Mouse (Mus musculus) megakaryocyte, embryonic 14.5 days (primary cell): ENCODE results near the gene Rsph14. TPM values are rescaled to one million over a fixed set of nuclear protein-coding genes. Genes with fewer than 3 reads are reported as not detected.

Experiments used
- H3K27me3 ChIP-seq: replicated peaks from 2 replicates; pipeline ENCODE3; 2012; ENCODE audit warnings: inconsistent platforms
- H3K36me3 ChIP-seq: replicated peaks from 2 replicates; pipeline ENCODE3; 2012; ENCODE audit warnings: low read length, inconsistent platforms, mixed read lengths
- H3K4me1 ChIP-seq: 2 replicates; pipeline ENCODE4 v1.6.1; 2012; ENCODE audit warnings: inconsistent platforms
- H3K4me3 ChIP-seq: replicated peaks from 2 replicates; pipeline ENCODE3; 2012; ENCODE audit warnings: moderate library complexity, mild to moderate bottlenecking, inconsistent platforms
- H3K9me3 ChIP-seq: 2 replicates; pipeline ENCODE4 v1.6.1; 2012; ENCODE audit warnings: inconsistent platforms
- FLI1 ChIP-seq: IDR thresholded peaks from 2 replicates; pipeline ENCODE4 v1.6.1; 2012; ENCODE audit warnings: low read length, inconsistent platforms, mixed read lengths
- GATA1 ChIP-seq: IDR thresholded peaks from 3 replicates; pipeline ENCODE4 v1.6.1; 2012; ENCODE audit warnings: mixed read lengths, low read length, inconsistent platforms, borderline replicate concordance
- polyA plus RNA-seq: library from polyadenylated mRNA; stranded (reverse); fragments of >175 nt; gene quantifications from 2 replicates; pipeline ENCODE4 v1.2.3, GENCODE M21; 2012; ENCODE audit warnings: low replicate concordance; ENCODE audit not compliant: insufficient read depth

Rsph14 gene
- polyA plus RNA-seq, 1 experiment: not detected

DNA sequence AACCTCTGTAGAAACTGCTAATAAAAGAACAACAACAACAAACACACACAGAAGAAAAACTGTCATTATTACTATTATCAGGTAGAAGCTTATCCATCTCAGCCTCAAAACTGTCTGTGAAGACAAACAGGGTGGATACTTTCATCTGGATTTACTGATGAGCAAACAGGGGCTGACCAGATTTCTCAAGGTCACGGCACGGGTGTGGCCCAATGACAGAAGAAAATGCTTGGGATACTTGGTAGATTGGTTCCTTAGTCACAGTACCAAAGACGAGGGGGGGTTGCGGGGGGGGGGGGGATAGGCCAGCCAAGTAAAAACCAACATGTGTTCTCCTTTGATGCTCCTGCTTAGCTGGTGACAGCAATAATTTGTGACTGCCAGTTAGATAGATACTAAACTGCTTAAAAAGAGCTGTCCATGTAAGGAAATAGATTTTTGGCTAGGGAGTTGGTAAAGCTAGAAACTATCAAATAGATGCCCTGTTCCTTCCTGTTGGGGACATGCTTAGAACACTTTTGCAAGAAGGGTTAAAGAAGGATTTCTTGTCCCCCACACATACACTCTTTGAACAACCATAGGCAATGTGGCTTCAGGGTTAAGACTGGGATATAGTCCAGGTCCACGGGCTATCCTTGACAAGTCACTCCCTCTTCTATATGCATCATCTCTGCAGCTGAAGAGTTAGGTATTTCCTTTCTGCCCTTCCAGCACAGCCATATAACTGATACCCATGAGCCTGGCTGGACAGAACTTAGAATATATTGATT is 856 bp downstream of the Rsph14 start:
- Histone ChIP-seq H3K27me3 (no peaks in the 10 kb centered on the region), H3K36me3 (peaks cover 10% of the 10 kb centered on the region), H3K4me3 (no peak overlapping the region), H3K9me3 (peaks cover 5% of the 10 kb centered on the region), H3K4me1 (peaks cover 82% of the 10 kb centered on the region)
- TF ChIP-seq GATA1: no peak
- TF ChIP-seq FLI1: no peak

DNA sequence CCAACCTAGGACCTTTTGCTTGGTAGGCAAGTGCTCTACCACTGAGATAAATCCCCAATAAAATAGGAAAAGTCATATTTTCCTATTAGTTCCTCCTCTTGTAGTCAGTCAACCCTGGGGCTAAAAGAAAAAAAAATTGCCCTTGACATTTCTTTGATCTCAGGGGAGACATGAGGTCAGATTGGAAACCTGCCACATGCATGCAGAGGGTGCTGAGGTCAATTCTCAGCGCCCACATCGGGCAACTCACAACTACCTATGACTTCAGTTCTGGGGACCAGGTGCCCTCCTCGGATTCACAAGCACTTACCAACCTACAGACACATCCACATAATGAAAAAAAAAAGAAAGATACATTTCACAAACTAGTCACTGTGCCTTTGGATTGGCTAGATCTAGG is 2.2 kb downstream of the Rsph14 start:
- Histone ChIP-seq H3K4me3 (no peak overlapping the region), H3K4me1 (peaks cover 74% of the 10 kb centered on the region), H3K9me3 (peaks cover 5% of the 10 kb centered on the region), H3K36me3 (peaks cover 15% of the 10 kb centered on the region), H3K27me3 (no peaks in the 10 kb centered on the region)
- TF ChIP-seq FLI1: no peak
- TF ChIP-seq GATA1: no peak

DNA sequence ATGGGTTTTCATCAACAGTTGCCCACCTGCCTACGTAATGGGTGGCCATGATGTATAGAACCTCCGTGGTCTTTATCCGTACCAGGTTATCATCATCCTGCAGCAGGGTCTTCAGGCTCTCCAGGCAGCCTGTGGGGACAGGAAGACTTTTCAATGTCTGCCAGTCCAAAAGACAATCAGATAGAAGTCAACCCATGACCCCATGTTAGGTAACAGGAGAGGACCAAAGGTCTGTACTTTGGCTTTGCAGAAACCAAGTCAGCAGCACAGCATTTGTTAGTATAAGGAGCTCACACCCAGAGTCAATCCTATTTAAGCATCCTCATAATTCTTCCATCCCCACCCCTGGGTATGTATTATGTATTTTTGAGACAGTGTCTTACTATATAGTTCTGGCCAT is 2.7 kb downstream of the Rsph14 start:
- no peaks in the 10 kb centered on the region for H3K27me3 ChIP-seq
- H3K36me3 ChIP-seq: peaks cover 20% of the 10 kb centered on the region
- peaks cover 8% of the 10 kb centered on the region for H3K9me3 ChIP-seq
- peaks cover 75% of the 10 kb centered on the region for H3K4me1 ChIP-seq
- H3K4me3 ChIP-seq: no peak overlapping the region
- TF ChIP-seq GATA1 (no peak), FLI1 (no peak)

DNA sequence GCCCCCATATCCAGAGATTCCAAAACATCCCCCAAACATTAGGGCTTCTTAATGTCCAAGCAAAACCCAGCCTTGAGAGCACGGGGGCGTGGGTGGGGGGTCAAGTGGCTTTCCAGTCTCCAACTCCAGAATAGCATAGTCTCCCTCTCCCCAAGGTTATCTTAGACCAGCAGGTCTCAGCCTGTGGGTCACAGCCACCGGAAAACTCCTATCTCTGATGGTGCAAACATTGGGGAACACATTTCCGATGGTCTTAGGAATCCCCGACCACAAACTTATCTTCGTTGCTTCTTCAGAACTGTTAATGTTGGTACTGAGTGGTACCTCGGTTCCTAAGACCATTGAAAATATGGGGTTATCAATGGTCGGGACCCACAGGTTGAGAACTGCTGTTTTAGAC is 3.6 kb downstream of the Rsph14 start:
- Histone ChIP-seq H3K4me3 (peak overlapping the region; percentile 51), H3K27me3 (no peaks in the 10 kb centered on the region), H3K9me3 (peaks cover 16% of the 10 kb centered on the region), H3K36me3 (peaks cover 28% of the 10 kb centered on the region), H3K4me1 (peaks cover 74% of the 10 kb centered on the region)
- TF ChIP-seq FLI1 (no peak), GATA1 (0 out of 3 replicates have a peak, but pooled peaks have one; percentile 56)

- TF ChIP-seq GATA1 (no peak), FLI1 (no peak)
- peaks cover 31% of the 10 kb centered on the region for H3K9me3 ChIP-seq
- no peak overlapping the region for H3K4me3 ChIP-seq
- peaks cover 49% of the 10 kb centered on the region for H3K36me3 ChIP-seq
- H3K4me1 ChIP-seq: peaks cover 66% of the 10 kb centered on the region
- H3K27me3 ChIP-seq: peaks cover 3% of the 10 kb centered on the region
Measured at GRCm38 (mm10) chr10:75026491-75026890, 5.9 kb downstream of the Rsph14 start.

DNA sequence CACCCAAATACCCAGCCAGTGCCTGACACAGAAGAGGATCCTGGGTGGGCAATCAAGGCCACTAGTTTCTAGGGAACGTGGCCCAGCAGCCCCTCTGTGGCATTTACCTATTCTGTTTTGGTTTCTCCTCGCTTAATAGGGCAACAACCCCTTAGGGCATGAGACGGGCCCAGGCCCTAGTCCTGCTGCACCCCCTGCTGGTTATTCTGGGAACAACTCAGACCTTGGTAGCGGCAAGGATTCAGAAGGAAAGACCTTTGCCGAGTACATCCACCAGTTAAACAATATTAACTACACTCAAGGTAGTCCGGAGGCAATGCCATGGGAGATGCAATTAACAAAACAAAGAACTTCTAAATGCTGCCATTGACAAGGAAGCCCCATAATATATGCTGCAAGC is 11.2 kb downstream of the Rsph14 start:
- Histone ChIP-seq H3K4me3 (no peak overlapping the region), H3K36me3 (peaks cover 69% of the 10 kb centered on the region), H3K9me3 (peaks cover 29% of the 10 kb centered on the region), H3K4me1 (peaks cover 71% of the 10 kb centered on the region), H3K27me3 (peaks cover 3% of the 10 kb centered on the region)
- TF ChIP-seq GATA1: no peak
- TF ChIP-seq FLI1: no peak

DNA sequence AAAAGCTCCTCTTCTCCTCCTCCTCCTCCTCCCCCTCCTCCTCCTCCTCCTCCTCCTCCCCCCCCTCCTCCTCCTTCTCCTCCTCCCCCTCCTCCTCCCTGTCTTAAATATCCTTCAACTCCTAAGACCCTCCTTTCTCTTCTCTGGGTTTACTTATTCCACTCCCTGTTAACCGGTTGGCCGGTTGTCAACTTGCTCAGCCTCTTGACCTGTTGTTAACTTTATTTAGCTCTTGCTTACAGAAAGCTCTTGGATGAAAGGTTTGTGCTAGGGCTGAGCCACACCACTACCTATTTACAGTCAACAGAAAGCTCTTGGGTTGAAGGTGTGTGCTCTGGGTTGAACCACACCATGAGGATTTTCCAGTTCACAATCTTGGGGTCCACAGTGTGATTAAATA is 12.1 kb downstream of the Rsph14 start:
- Histone ChIP-seq H3K4me3 (no peak overlapping the region), H3K27me3 (peaks cover 3% of the 10 kb centered on the region), H3K36me3 (peaks cover 74% of the 10 kb centered on the region), H3K9me3 (peaks cover 29% of the 10 kb centered on the region), H3K4me1 (peaks cover 75% of the 10 kb centered on the region)
- TF ChIP-seq FLI1 (no peak), GATA1 (no peak)

DNA sequence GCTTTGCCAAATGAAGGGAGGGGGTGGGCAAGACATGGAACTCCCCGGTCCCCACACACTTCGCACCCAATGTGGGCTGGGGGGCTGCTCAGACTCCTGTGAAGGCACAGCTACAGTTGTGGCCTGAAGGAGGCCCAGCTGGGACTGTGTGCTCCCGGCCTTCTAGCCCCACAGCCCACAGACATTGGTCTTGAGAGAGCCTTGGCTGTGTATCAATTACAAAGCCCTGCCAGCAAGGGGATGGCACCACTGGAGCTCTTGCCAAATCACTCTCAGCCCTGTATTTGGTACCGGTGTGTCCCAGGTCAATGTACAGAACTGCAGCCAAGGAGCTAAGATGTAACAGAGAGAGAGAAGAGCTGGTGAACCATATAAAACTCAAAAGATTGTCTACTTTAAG is 15.9 kb downstream of the Rsph14 start:
- TF ChIP-seq GATA1 (no peak), FLI1 (no peak)
- no peaks in the 10 kb centered on the region for H3K27me3 ChIP-seq
- peaks cover 3% of the 10 kb centered on the region; the same call in 1 of the 2 replicates for H3K9me3 ChIP-seq
- peaks cover 95% of the 10 kb centered on the region for H3K4me1 ChIP-seq
- peaks cover 77% of the 10 kb centered on the region for H3K36me3 ChIP-seq
- no peak overlapping the region for H3K4me3 ChIP-seq

- H3K9me3 ChIP-seq: peaks cover 3% of the 10 kb centered on the region; the same call in 1 of the 2 replicates
- no peaks in the 10 kb centered on the region for H3K27me3 ChIP-seq
- TF ChIP-seq FLI1 (no peak), GATA1 (no peak)
- peaks cover 86% of the 10 kb centered on the region for H3K36me3 ChIP-seq
- peaks cover 95% of the 10 kb centered on the region for H3K4me1 ChIP-seq
- no peak overlapping the region for H3K4me3 ChIP-seq
Measured at GRCm38 (mm10) chr10:75015465-75015864, 16.9 kb downstream of the Rsph14 start.

GRCm38 (mm10) chr10:75010704-75011103 is 21.7 kb downstream of the Rsph14 start:
- H3K36me3 ChIP-seq: peaks cover 96% of the 10 kb centered on the region
- peaks cover 96% of the 10 kb centered on the region for H3K4me1 ChIP-seq
- H3K4me3 ChIP-seq: no peak overlapping the region
- H3K9me3 ChIP-seq: no peaks in the 10 kb centered on the region
- TF ChIP-seq GATA1 (no peak), FLI1 (no peak)
- no peaks in the 10 kb centered on the region for H3K27me3 ChIP-seq
